Mouse (Mus musculus) forebrain, embryonic 15.5 days (tissue): ENCODE measurements around the gene Macrod2. TPM values are rescaled to one million over a fixed set of nuclear protein-coding genes. Genes with fewer than 3 reads are reported as not detected.

Experiments used
- ATAC-seq: fragments of 200-750 bp; cut with Nextera tagmentation; replicated peaks from 2 replicates; pipeline ENCODE4 v1.8.0; 2017; ENCODE audit warnings: mild to moderate bottlenecking, moderate TSS enrichment, moderate library complexity
- H3K27ac ChIP-seq: fragments of 300-500 bp; sonication (generic); replicated peaks from 2 replicates; pipeline ENCODE4 v1.5.1; 2015; ENCODE audit warnings: mild to moderate bottlenecking, inconsistent platforms
- H3K27me3 ChIP-seq: fragments of 300-500 bp; sonication (generic); 2 replicates; pipeline ENCODE4 v1.6.1; 2015; ENCODE audit warnings: inconsistent platforms
- H3K36me3 ChIP-seq: fragments of 300-500 bp; sonication (generic); 2 replicates; pipeline ENCODE4 v1.6.1; 2015; ENCODE audit warnings: mild to moderate bottlenecking, inconsistent platforms
- H3K4me1 ChIP-seq: fragments of 300-500 bp; sonication (generic); 2 replicates; pipeline ENCODE4 v1.6.1; 2015; ENCODE audit warnings: inconsistent platforms
- H3K4me2 ChIP-seq: fragments of 300-500 bp; sonication (generic); replicated peaks from 2 replicates; pipeline ENCODE4 v1.6.1; 2015; ENCODE audit warnings: mild to moderate bottlenecking, inconsistent platforms
- H3K4me3 ChIP-seq: fragments of 300-500 bp; sonication (generic); 2 replicates; pipeline ENCODE4 v1.5.1; 2015; ENCODE audit warnings: mild to moderate bottlenecking, inconsistent platforms
- H3K9ac ChIP-seq: fragments of 300-500 bp; sonication (generic); replicated peaks from 2 replicates; pipeline ENCODE4 v1.6.1; 2015; ENCODE audit warnings: mild to moderate bottlenecking, inconsistent platforms
- H3K9me3 ChIP-seq: fragments of 300-500 bp; sonication (generic); 2 replicates; pipeline ENCODE4 v1.6.1; 2016; ENCODE audit warnings: inconsistent platforms
- WGBS: fragments of 180-500 bp; shearing (Covaris S2); methylation state at CpG from one replicate; pipeline ENCODE4 v1.1.7; 2015; ENCODE audit warnings: mixed read lengths; 5-methylcytosine and 5-hydroxymethylcytosine counted together
- polyA plus RNA-seq: library from polyadenylated mRNA; unstranded; fragments of >200 nt; fragmentation: Nextera tagmentation; extraction: Ambion mirVana; gene quantifications from 2 replicates; pipeline ENCODE4 v1.2.1, GENCODE M21; 2015

Macrod2 gene
- polyA plus RNA-seq, 1 experiment from 2014 or later, result 93.1 TPM

DNA sequence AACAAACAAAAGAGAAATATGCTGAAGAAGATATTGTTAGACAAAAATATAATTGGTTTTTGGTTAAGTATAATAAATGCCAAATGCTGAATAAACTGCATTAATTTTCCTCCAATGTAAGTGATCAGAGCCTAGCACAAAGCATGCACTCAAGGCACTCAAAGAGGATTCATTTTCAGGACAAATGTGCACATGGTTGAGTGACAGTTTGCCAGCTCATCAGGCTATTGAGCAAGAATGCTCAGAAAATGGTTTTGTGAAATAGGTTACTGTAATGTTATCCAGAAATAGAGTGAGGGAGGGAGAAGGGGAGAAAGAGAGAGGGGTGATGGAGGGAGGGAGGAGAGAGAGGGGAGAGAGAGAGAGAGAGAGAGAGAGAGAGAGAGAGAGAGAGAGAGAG is 1268.9 kb downstream of the Macrod2 start:
- no peak for ATAC-seq
- Histone ChIP-seq H3K36me3 (no peaks in the 10 kb centered on the region), H3K9me3 (no peaks in the 10 kb centered on the region), H3K4me1 (no peaks in the 10 kb centered on the region), H3K27me3 (no peaks in the 10 kb centered on the region), H3K27ac (no peak overlapping the region), H3K4me3 (no peak overlapping the region), H3K4me2 (no peak overlapping the region), H3K9ac (no peak overlapping the region)

DNA sequence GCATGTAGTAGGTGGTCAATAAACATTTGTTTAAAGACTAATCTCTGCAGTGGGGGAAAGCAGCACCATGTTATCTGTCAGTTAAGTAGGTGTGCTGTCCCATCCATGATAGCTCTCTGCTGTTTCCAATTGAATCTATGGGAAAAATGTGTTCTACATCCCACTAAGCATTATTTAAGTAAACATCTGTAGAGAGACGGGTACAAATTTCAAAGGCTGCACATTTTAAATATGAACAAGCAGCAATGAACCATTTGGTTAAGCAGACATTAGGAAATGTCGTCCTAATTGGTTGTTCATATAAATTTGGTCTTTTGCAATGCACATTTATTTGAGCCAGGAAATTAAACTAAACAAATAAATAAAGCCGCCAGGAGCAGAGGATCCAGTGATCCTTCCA is 1277.7 kb downstream of the Macrod2 start:
- Histone ChIP-seq H3K4me1 (no peaks in the 10 kb centered on the region), H3K4me2 (no peak overlapping the region), H3K4me3 (no peak overlapping the region), H3K27me3 (no peaks in the 10 kb centered on the region), H3K36me3 (no peaks in the 10 kb centered on the region), H3K27ac (no peak overlapping the region), H3K9ac (no peak overlapping the region), H3K9me3 (no peaks in the 10 kb centered on the region)
- ATAC-seq, result no peak
- WGBS, result 85% methylated on average over 3 of the region's 3 CpGs

- ATAC-seq, result no peak
- Histone ChIP-seq H3K36me3 (no peaks in the 10 kb centered on the region), H3K4me1 (no peaks in the 10 kb centered on the region), H3K27ac (no peak overlapping the region), H3K9me3 (no peaks in the 10 kb centered on the region), H3K27me3 (no peaks in the 10 kb centered on the region), H3K4me3 (no peak overlapping the region), H3K9ac (no peak overlapping the region), H3K4me2 (no peak overlapping the region)
- 89% methylated on average over 8 of the region's 8 CpGs for WGBS
These were observed 1278.3 kb downstream of the Macrod2 start for GRCm38 (mm10) chr2:141673405-141673804.

- Histone ChIP-seq H3K9me3 (no peaks in the 10 kb centered on the region), H3K36me3 (no peaks in the 10 kb centered on the region), H3K9ac (no peak overlapping the region), H3K4me3 (no peak overlapping the region), H3K4me1 (peaks cover 12% of the 10 kb centered on the region), H3K27ac (no peak overlapping the region), H3K27me3 (no peaks in the 10 kb centered on the region), H3K4me2 (no peak overlapping the region)
- no peak for ATAC-seq
- WGBS, result 74% methylated on average over 3 of the region's 3 CpGs
These were observed 1302.4 kb downstream of the Macrod2 start for GRCm38 (mm10) chr2:141697541-141697940.

DNA sequence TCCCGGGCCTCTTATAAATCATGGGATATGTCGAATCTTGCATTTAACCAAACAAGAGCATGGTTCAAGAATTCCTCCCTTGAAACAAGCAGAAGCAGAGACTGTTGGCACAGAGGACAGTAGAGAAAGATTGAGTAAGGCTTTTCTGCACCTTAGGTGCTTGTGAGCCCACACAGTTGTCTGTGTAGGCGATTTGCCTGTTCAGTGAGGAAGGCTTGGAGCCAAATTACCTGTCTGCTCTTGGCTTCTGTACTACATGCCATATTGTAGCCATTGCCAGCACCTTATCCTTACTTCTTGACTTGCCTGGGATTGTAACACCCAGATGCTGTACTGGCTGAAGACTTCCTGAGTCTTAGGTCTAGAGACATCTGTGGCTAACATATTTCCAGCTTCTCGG is 1303.2 kb downstream of the Macrod2 start:
- Histone ChIP-seq H3K4me1 (peaks cover 12% of the 10 kb centered on the region), H3K9me3 (no peaks in the 10 kb centered on the region), H3K4me2 (no peak overlapping the region), H3K27me3 (no peaks in the 10 kb centered on the region), H3K9ac (no peak overlapping the region), H3K27ac (no peak overlapping the region), H3K36me3 (no peaks in the 10 kb centered on the region), H3K4me3 (no peak overlapping the region)
- no peak for ATAC-seq
- 84% methylated on average over 4 of the region's 4 CpGs for WGBS

DNA sequence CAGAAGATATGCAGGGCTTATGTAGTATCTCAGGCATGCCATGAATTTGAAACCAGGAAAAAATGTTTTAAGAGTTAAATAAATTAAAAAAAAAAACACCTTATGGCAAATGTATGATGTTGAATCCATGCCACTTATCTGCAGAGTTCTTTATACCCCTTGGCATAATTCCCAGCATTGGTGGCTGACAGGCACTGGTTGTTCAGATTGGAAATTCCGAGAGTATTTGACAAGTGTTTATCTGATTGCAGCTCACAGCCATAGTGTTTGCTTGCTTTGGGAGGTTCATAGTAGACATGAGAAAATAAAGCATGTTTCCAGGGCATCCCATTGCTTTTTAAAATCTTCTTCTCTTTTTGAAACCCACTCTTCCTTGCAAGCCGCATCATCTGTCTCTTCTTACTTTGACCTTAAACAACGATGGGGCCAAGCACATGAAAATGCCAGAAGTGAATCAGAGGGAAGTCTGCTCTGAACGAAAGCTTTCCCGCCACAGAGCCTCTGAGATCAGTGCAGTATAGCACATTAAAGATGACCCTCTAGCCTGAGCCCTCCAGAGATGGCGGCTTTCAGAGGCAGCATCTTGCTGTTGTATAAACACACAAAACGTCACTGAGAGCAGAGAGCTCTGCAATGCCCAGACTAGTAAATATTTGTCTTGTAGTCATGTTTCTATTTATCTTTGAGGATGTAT is 1305.8 kb downstream of the Macrod2 start:
- ATAC-seq, result no peak; the same call in 1 of the 2 replicates
- H3K27ac ChIP-seq, result no peak overlapping the region
- H3K9me3 ChIP-seq, result no peaks in the 10 kb centered on the region
- H3K4me2 ChIP-seq, result no peak overlapping the region
- H3K4me1 ChIP-seq, result peaks cover 12% of the 10 kb centered on the region
- no peaks in the 10 kb centered on the region for H3K27me3 ChIP-seq
- 55% methylated on average over 7 of the region's 7 CpGs for WGBS
- no peak overlapping the region for H3K9ac ChIP-seq
- no peaks in the 10 kb centered on the region for H3K36me3 ChIP-seq
- no peak overlapping the region for H3K4me3 ChIP-seq

DNA sequence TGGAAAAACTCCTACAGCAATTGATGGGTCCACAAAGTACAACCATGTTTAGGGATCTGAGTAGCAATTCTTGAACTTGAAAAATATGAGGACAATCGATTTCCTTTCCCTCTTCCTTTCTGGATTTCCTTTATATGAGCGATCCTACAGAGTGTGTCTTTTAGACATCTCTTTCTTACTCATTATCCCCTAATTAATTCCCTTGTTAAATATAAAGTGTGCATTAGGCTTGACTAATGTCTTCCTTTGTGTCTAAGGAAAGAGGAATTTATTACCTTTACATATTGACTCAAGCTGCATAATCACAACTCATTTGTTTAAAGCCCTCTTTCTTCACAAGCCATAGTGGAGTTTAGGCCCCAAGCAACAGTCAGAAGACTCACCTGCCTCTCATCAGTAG is 1316.7 kb downstream of the Macrod2 start:
- Histone ChIP-seq H3K27ac (peak overlapping the region; percentile 50; the same call in 1 of the 2 replicates), H3K36me3 (no peaks in the 10 kb centered on the region), H3K27me3 (no peaks in the 10 kb centered on the region), H3K4me2 (no peak overlapping the region), H3K9me3 (no peaks in the 10 kb centered on the region), H3K4me3 (no peak overlapping the region), H3K4me1 (peaks cover 8% of the 10 kb centered on the region; the same call in 1 of the 2 replicates), H3K9ac (no peak overlapping the region)
- 18% methylated on average over 2 of the region's 2 CpGs for WGBS
- ATAC-seq, result no peak

GRCm38 (mm10) chr2:141712265-141712664 is 1317.2 kb downstream of the Macrod2 start:
- H3K9ac ChIP-seq, result no peak overlapping the region
- no peaks in the 10 kb centered on the region for H3K9me3 ChIP-seq
- no peaks in the 10 kb centered on the region for H3K36me3 ChIP-seq
- peak overlapping the region; percentile 50; the same call in 1 of the 2 replicates for H3K27ac ChIP-seq
- no peak overlapping the region for H3K4me3 ChIP-seq
- ATAC-seq, result peak; percentile 74
- 25% methylated on average over 4 of the region's 4 CpGs for WGBS
- no peaks in the 10 kb centered on the region for H3K27me3 ChIP-seq
- H3K4me1 ChIP-seq, result peaks cover 8% of the 10 kb centered on the region; the same call in 1 of the 2 replicates
- H3K4me2 ChIP-seq, result no peak overlapping the region

DNA sequence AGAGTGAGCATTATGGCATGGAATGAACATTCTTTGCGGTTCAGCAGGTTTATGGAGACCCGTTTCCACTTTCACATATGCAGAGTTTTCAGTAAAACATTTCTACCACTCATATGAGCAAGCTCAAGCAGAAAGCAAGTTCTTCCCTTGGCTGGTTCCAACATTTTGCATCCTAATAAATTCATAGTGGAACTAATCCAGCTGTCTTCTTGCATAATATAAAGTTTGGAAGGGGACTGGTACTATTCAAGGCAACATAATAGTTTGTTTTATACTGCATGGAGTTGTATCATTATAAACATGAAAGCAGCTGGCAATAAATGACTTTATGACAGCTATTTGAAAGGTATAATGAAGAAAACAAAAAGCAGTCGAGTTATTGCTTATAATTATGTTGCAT is 1320.0 kb downstream of the Macrod2 start:
- WGBS, result 83% methylated on average over 3 of the region's 3 CpGs
- ATAC-seq, result no peak
- Histone ChIP-seq H3K9me3 (no peaks in the 10 kb centered on the region), H3K36me3 (no peaks in the 10 kb centered on the region), H3K4me2 (no peak overlapping the region), H3K27me3 (no peaks in the 10 kb centered on the region), H3K4me3 (no peak overlapping the region), H3K27ac (no peak overlapping the region), H3K4me1 (peaks cover 8% of the 10 kb centered on the region; the same call in 1 of the 2 replicates), H3K9ac (no peak overlapping the region)

GRCm38 (mm10) chr2:141722531-141722930 is 1327.4 kb downstream of the Macrod2 start:
- Histone ChIP-seq H3K27ac (no peak overlapping the region), H3K4me1 (no peaks in the 10 kb centered on the region), H3K4me3 (no peak overlapping the region), H3K27me3 (no peaks in the 10 kb centered on the region), H3K36me3 (no peaks in the 10 kb centered on the region), H3K9me3 (no peaks in the 10 kb centered on the region), H3K9ac (no peak overlapping the region), H3K4me2 (no peak overlapping the region)
- ATAC-seq, result no peak
- 89% methylated on average over 3 of the region's 3 CpGs for WGBS

DNA sequence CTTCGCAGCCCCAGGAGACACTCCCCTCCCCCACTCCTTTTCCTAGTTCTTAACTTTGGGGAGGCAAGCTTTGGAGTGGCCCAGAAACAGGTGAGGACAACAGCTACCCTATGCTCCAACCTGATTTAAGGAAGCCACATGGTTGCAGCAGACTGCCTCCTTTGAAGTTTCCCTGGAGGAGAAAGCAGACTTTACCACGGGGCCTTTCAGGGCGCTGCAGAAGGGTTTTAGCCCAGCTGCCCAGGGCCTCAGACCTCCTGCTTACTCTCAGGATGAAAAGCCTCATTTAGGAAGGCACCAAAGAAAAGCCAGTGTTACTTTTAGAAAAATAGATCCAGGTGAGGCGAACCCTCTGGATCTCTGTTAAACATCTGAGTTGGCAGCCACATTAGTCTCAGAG is 1333.9 kb downstream of the Macrod2 start:
- Histone ChIP-seq H3K27me3 (no peaks in the 10 kb centered on the region), H3K9ac (no peak overlapping the region), H3K4me2 (no peak overlapping the region), H3K4me1 (no peaks in the 10 kb centered on the region), H3K9me3 (no peaks in the 10 kb centered on the region), H3K27ac (no peak overlapping the region), H3K4me3 (no peak overlapping the region), H3K36me3 (no peaks in the 10 kb centered on the region)
- ATAC-seq, result no peak
- WGBS, result 65% methylated on average over 4 of the region's 4 CpGs

GRCm38 (mm10) chr2:141736685-141737456 is 1341.8 kb downstream of the Macrod2 start:
- no peaks in the 10 kb centered on the region for H3K27me3 ChIP-seq
- no peak overlapping the region for H3K4me3 ChIP-seq
- no peaks in the 10 kb centered on the region for H3K4me1 ChIP-seq
- no peak overlapping the region for H3K9ac ChIP-seq
- no peaks in the 10 kb centered on the region for H3K9me3 ChIP-seq
- no peak overlapping the region for H3K4me2 ChIP-seq
- no peak overlapping the region for H3K27ac ChIP-seq
- H3K36me3 ChIP-seq, result no peaks in the 10 kb centered on the region
- WGBS, result 88% methylated on average over 5 of the region's 5 CpGs
- ATAC-seq, result no peak
